Mouse (Mus musculus) cerebellum, adult 2 months (tissue): ENCODE measurements around the gene Taok1.

Experiments
- CTCF ChIP-seq: fragments of 200-500 bp; IDR thresholded peaks from 2 replicates; pipeline ENCODE4 v1.5.1; 2011; ENCODE audit warnings: low read depth, mild to moderate bottlenecking, control low read depth, low read length, moderate library complexity, borderline replicate concordance; ENCODE audit not compliant: insufficient read depth
- POLR2A ChIP-seq: fragments of 200-500 bp; IDR thresholded peaks from 2 replicates; pipeline ENCODE4 v1.6.1; 2011; ENCODE audit warnings: low read length, control low read depth, borderline replicate concordance; ENCODE audit not compliant: insufficient read depth

- TF ChIP-seq CTCF: no peak
- TF ChIP-seq POLR2A: no peak
These were observed 105.6 kb downstream of the Taok1 start for GRCm38 (mm10) chr11:77501971-77502370.
